Mouse (Mus musculus) midbrain, embryonic 10.5 days (tissue): ENCODE measurements around the gene Dnmt3a. TPM values are rescaled to one million over a fixed set of nuclear protein-coding genes. Genes with fewer than 3 reads are reported as not detected.

Experiments
- DNase-seq: peaks from one replicate; pipeline ENCODE4 v3.0.0-alpha.2; 2017; ENCODE audit warnings: low spot score
- H3K27ac ChIP-seq: fragments of 300-500 bp; sonication (generic); replicated peaks from 2 replicates; pipeline ENCODE4 v1.5.1; 2016; ENCODE audit warnings: mild to moderate bottlenecking
- H3K27me3 ChIP-seq: fragments of 300-500 bp; sonication (generic); 2 replicates; pipeline ENCODE4 v1.6.1; 2016; ENCODE audit warnings: low read depth, mild to moderate bottlenecking; ENCODE audit not compliant: poor library complexity, severe bottlenecking
- H3K36me3 ChIP-seq: fragments of 300-500 bp; sonication (generic); 2 replicates; pipeline ENCODE4 v1.6.1; 2016; ENCODE audit warnings: mild to moderate bottlenecking, moderate library complexity
- H3K4me1 ChIP-seq: fragments of 300-500 bp; sonication (generic); 2 replicates; pipeline ENCODE4 v1.6.1; 2016
- H3K4me3 ChIP-seq: fragments of 300-500 bp; sonication (generic); 2 replicates; pipeline ENCODE4 v1.5.1; 2016; ENCODE audit warnings: mild to moderate bottlenecking, moderate library complexity
- H3K9me3 ChIP-seq: fragments of 300-500 bp; sonication (generic); replicated peaks from 2 replicates; pipeline ENCODE4 v1.6.1; 2016; ENCODE audit warnings: mild to moderate bottlenecking
- whole genome bisulfite sequencing: fragments of 180-500 bp; shearing (Covaris S2); methylation state at CpG from one replicate; pipeline ENCODE4 v1.1.7; 2016; 5-methylcytosine and 5-hydroxymethylcytosine counted together
- polyA plus RNA-seq: library from polyadenylated mRNA; unstranded; fragments of >200 nt; fragmentation: Nextera tagmentation; extraction: Ambion mirVana; gene quantifications from 2 replicates; pipeline ENCODE4 v1.2.1, GENCODE M21; 2016

Dnmt3a gene
- polyA plus RNA-seq, 1 experiment from 2014 or later: 92.2 TPM

GRCm38 (mm10) chr12:3811596-3811995, 5.8 kb downstream of the Dnmt3a start:
- Histone ChIP-seq H3K4me3 (no peak overlapping the region), H3K27ac (no peak overlapping the region), H3K36me3 (no peaks in the 10 kb centered on the region), H3K9me3 (no peaks in the 10 kb centered on the region), H3K27me3 (peaks cover 31% of the 10 kb centered on the region), H3K4me1 (peaks cover 47% of the 10 kb centered on the region)
- 46% methylated on average over 5 of the region's 5 CpGs for WGBS
- DNase-seq: no peak

DNA sequence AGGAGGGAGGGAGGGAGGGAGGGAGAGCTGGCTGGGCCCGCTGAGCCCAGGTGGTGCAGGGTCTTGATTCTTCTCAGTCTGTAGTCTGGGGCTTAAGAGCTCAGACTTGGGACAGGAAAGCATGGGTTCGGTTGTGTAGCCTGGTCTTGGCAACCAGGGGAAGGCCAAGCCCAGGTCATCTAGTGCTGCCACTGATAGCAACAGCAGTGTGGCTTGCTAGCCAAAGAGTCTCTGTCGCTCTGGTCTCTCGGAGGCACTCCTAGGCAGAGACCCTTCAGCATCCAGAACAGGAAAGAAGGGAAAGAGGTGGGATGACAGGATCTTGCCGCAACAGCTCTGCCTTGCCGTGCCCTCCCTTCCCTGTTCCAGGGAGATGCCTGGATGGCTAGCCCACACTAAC, 6.4 kb downstream of the Dnmt3a start:
- no peaks in the 10 kb centered on the region for H3K36me3 ChIP-seq
- WGBS: 46% methylated on average over 6 of the region's 6 CpGs
- DNase-seq: no peak
- H3K9me3 ChIP-seq: no peaks in the 10 kb centered on the region
- H3K4me1 ChIP-seq: peaks cover 47% of the 10 kb centered on the region
- no peak overlapping the region for H3K27ac ChIP-seq
- H3K4me3 ChIP-seq: no peak overlapping the region
- peaks cover 31% of the 10 kb centered on the region for H3K27me3 ChIP-seq

DNA sequence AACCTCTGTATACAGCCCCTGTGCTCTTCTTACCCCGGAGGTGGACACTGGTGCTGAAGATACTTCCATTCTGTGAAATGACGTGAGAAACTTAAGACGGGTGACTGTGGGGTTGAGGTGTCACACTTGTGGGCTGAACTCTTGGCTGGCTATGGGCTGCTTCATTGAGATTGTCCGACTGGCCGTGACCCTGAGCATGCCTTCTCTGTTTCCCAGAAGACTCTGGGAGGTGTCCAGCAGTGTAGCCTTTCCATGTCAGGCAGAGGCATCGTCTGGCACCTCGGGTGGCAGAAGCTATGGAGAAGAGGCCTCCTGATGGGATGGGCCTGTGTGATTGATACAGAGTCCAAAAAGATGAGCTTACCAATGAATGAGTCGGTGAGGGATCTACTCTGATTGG, 7.3 kb downstream of the Dnmt3a start:
- no peaks in the 10 kb centered on the region for H3K36me3 ChIP-seq
- H3K9me3 ChIP-seq: no peaks in the 10 kb centered on the region
- peaks cover 25% of the 10 kb centered on the region for H3K27me3 ChIP-seq
- no peak overlapping the region for H3K27ac ChIP-seq
- WGBS: 93% methylated on average over 8 of the region's 8 CpGs
- no peak for DNase-seq
- H3K4me1 ChIP-seq: peaks cover 41% of the 10 kb centered on the region
- H3K4me3 ChIP-seq: no peak overlapping the region

DNA sequence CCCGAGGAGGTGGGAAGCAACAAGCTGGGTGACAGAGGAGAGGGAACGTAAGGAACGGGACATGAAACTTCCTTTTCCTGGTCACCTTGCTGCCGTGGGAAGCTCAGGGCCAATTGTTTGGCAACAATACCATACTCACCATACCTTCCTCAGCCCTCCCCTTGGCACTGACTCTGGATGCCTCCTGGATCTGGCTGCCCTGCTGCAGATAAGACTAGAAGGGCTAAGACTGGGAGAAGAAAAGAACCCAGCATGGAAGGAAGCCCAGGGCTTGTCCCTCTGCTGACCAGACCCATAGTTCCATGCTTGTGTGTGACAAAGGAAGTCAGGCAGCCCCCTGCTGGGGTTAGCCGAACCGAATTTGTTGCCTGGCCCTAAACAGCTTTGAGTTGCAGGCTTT, 9.6 kb downstream of the Dnmt3a start:
- no peaks in the 10 kb centered on the region for H3K9me3 ChIP-seq
- DNase-seq: no peak
- H3K27me3 ChIP-seq: peaks cover 3% of the 10 kb centered on the region
- 48% methylated on average over 6 of the region's 6 CpGs for WGBS
- H3K36me3 ChIP-seq: no peaks in the 10 kb centered on the region
- peak overlapping the region; percentile 13 for H3K27ac ChIP-seq
- H3K4me1 ChIP-seq: peaks cover 33% of the 10 kb centered on the region
- H3K4me3 ChIP-seq: no peak overlapping the region

DNA sequence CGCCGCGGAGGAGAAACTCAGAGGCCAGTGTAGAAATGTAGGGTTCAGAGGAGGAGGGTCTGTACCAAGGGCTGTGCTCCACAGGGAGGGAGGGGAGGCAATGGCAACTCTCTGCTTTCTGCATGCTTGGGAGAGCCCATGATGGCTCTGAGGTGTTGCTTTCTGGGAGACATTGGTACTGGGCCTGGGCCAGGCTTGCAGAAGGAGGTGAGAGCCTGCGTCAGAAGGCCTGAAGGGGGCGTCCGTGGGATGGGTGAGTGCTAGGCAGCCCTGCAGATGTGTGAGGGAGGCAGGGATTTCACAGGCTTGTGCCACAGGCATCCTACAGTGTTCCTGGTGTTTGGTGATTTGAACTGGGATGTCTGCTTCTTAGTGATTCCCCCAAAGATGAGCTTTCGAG, 11.2 kb downstream of the Dnmt3a start:
- no peak for DNase-seq
- no peaks in the 10 kb centered on the region for H3K27me3 ChIP-seq
- H3K27ac ChIP-seq: no peak overlapping the region
- WGBS: 59% methylated on average over 7 of the region's 7 CpGs
- H3K4me3 ChIP-seq: no peak overlapping the region
- H3K9me3 ChIP-seq: no peaks in the 10 kb centered on the region
- H3K36me3 ChIP-seq: no peaks in the 10 kb centered on the region
- peaks cover 21% of the 10 kb centered on the region for H3K4me1 ChIP-seq

- H3K9me3 ChIP-seq: no peaks in the 10 kb centered on the region
- H3K36me3 ChIP-seq: no peaks in the 10 kb centered on the region
- peaks cover 16% of the 10 kb centered on the region for H3K4me1 ChIP-seq
- H3K27me3 ChIP-seq: no peaks in the 10 kb centered on the region
- H3K27ac ChIP-seq: no peak overlapping the region
- H3K4me3 ChIP-seq: no peak overlapping the region
- no peak for DNase-seq
- WGBS: 85% methylated on average over 5 of the region's 5 CpGs
Measured at GRCm38 (mm10) chr12:3817566-3817965, 11.8 kb downstream of the Dnmt3a start.

GRCm38 (mm10) chr12:3819899-3820298, 14.1 kb downstream of the Dnmt3a start:
- peaks cover 28% of the 10 kb centered on the region for H3K4me1 ChIP-seq
- no peak for DNase-seq
- H3K36me3 ChIP-seq: no peaks in the 10 kb centered on the region
- no peak overlapping the region for H3K4me3 ChIP-seq
- no peaks in the 10 kb centered on the region for H3K9me3 ChIP-seq
- 81% methylated on average over 4 of the region's 4 CpGs for WGBS
- H3K27me3 ChIP-seq: no peaks in the 10 kb centered on the region
- H3K27ac ChIP-seq: no peak overlapping the region

GRCm38 (mm10) chr12:3823408-3823807, 17.6 kb downstream of the Dnmt3a start:
- no peaks in the 10 kb centered on the region for H3K36me3 ChIP-seq
- H3K27ac ChIP-seq: no peak overlapping the region
- DNase-seq: no peak
- no peaks in the 10 kb centered on the region for H3K27me3 ChIP-seq
- 82% methylated on average over 5 of the region's 5 CpGs for WGBS
- peaks cover 28% of the 10 kb centered on the region for H3K4me1 ChIP-seq
- H3K9me3 ChIP-seq: no peaks in the 10 kb centered on the region
- no peak overlapping the region for H3K4me3 ChIP-seq

DNA sequence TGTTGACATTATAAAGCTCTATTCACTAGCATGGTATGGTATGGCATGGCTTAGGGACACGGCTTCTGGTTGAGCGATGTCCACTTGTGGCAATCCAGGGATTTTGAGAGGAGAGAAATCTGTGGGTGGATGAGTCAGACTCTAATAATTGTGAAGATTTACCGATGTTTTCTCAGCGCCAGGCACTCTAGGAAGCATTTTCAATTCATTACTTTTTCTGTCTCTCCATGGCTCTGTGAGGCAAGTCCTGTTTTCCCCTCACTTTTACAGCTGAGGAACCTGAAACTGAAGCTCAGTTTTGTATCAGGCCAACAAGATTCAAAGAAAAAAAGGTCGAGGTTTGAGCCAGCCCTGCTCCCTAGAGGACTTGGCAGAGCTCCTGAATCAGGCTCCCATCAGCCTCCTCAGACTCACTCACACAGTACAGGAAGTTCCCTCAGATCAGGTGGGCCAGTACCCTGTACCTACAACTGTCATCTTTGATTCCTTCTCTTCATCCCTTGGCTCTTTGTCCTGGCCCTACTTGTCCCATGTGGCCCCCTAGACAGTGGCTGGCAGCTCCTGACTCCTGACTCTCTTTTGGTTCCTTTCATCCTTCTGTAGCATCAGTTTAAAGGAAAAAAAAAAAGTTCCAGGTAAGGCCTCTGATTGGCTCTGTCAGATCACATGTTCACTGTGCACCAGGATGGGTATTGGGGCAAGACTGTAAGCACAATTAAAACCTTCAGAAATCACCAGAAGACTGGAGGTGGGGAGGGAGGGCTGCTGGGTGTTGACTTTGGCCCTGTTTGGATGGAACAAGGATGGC, 19.3 kb downstream of the Dnmt3a start:
- no peaks in the 10 kb centered on the region for H3K36me3 ChIP-seq

GRCm38 (mm10) chr12:3825714-3826080, 19.9 kb downstream of the Dnmt3a start:
- DNase-seq: no peak
- Histone ChIP-seq H3K9me3 (no peaks in the 10 kb centered on the region), H3K36me3 (no peaks in the 10 kb centered on the region), H3K27ac (no peak overlapping the region), H3K27me3 (no peaks in the 10 kb centered on the region), H3K4me3 (no peak overlapping the region), H3K4me1 (peaks cover 19% of the 10 kb centered on the region)
- 56% methylated on average over 12 of the region's 12 CpGs for WGBS

More for the DNA sequence above, 19.3 kb downstream of the Dnmt3a start:
- no peak overlapping the region for H3K4me3 ChIP-seq
- H3K4me1 ChIP-seq: peaks cover 23% of the 10 kb centered on the region
- H3K27ac ChIP-seq: no peak overlapping the region
- H3K27me3 ChIP-seq: no peaks in the 10 kb centered on the region
- WGBS: 84% methylated on average over 5 of the region's 5 CpGs
- H3K9me3 ChIP-seq: no peaks in the 10 kb centered on the region
- DNase-seq: no peak

- Histone ChIP-seq H3K27me3 (0 out of 2 replicates have a peak, but pooled peaks cover 8% of the 10 kb centered on the region), H3K36me3 (no peaks in the 10 kb centered on the region), H3K4me3 (no peak overlapping the region), H3K27ac (no peak overlapping the region), H3K9me3 (no peaks in the 10 kb centered on the region), H3K4me1 (peaks cover 22% of the 10 kb centered on the region)
- WGBS: 90% methylated on average over 5 of the region's 5 CpGs
- no peak for DNase-seq
Measured at GRCm38 (mm10) chr12:3827771-3828170, 22.0 kb downstream of the Dnmt3a start.

DNA sequence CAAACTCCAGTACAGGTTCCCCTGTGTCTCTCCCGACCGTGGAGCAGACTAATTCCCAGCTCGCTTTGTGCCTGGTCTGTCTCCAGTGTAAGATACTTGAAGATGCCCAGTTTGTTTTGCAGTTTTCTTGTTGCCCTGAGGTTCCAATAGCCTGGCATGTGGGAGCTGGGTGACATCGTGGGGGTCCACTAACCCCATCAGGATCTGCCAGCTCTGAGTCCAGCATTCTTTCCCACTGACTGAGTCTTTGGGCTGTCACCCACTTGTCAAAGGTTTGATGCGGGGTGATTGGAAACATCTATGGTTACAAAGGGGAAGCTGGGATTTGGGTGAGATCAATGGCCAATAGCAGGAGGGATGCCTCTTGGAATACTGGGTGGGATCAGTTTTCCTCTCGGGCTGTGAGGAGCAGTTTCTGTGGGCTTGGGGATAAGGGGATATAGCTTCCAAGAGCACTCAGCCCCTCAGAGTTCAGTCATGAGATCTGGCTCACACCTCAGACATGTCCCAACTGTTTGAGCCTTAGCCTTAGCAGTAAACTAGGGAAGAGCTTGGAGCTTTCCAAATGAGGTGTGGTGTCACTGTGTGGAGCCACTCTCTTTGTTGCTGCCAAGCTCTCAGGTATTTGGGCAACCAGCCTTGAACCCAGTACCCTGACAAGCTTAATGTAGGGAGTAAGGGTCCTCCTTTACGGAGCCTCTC, 27.4 kb downstream of the Dnmt3a start:
- DNase-seq: no peak
- no peaks in the 10 kb centered on the region for H3K9me3 ChIP-seq
- WGBS: 57% methylated on average over 7 of the region's 7 CpGs
- H3K4me1 ChIP-seq: peaks cover 43% of the 10 kb centered on the region
- H3K4me3 ChIP-seq: no peak overlapping the region
- H3K36me3 ChIP-seq: peaks cover 18% of the 10 kb centered on the region
- H3K27ac ChIP-seq: peak overlapping the region; percentile 71; the same call in 1 of the 2 replicates
- H3K27me3 ChIP-seq: peaks cover 31% of the 10 kb centered on the region

GRCm38 (mm10) chr12:3833851-3834273, 28.1 kb downstream of the Dnmt3a start:
- H3K36me3 ChIP-seq: peaks cover 18% of the 10 kb centered on the region
- peaks cover 31% of the 10 kb centered on the region for H3K27me3 ChIP-seq
- peak overlapping the region; percentile 71 for H3K27ac ChIP-seq
- H3K4me1 ChIP-seq: peaks cover 43% of the 10 kb centered on the region
- 10% methylated on average over 8 of the region's 8 CpGs for WGBS
- peak overlapping the region; percentile 32; the same call in 1 of the 2 replicates for H3K4me3 ChIP-seq
- H3K9me3 ChIP-seq: no peaks in the 10 kb centered on the region
- peak; percentile 38 for DNase-seq
